Mouse (Mus musculus) kidney, embryonic 16.5 days (tissue): ENCODE results near the gene Commd2. TPM values are rescaled to one million over a fixed set of nuclear protein-coding genes. Genes with fewer than 3 reads are reported as not detected.
A peak's percentile ranks its signal among the peaks of the same experiment; 100 is the strongest.

Experiments
- ATAC-seq: fragments of 200-750 bp; cut with Nextera tagmentation; 2 replicates; pipeline ENCODE4 v1.8.0; 2017; ENCODE audit warnings: moderate TSS enrichment; ENCODE audit not compliant: low FRiP score, low TSS enrichment
- H3K27ac ChIP-seq: fragments of 300-500 bp; sonication (generic); 2 replicates; pipeline ENCODE4 v1.5.1; 2014; ENCODE audit warnings: low read length
- H3K27me3 ChIP-seq: fragments of 300-500 bp; sonication (generic); 2 replicates; pipeline ENCODE4 v1.6.1; 2014; ENCODE audit warnings: low read length, control low read depth, mixed read lengths; ENCODE audit not compliant: insufficient read depth
- H3K36me3 ChIP-seq: fragments of 300-500 bp; sonication (generic); 2 replicates; pipeline ENCODE4 v1.6.1; 2014; ENCODE audit warnings: low read length, control low read depth, mixed read lengths; ENCODE audit not compliant: insufficient read depth
- H3K4me1 ChIP-seq: fragments of 300-500 bp; sonication (generic); 2 replicates; pipeline ENCODE4 v1.6.1; 2014; ENCODE audit warnings: low read length, control low read depth, mixed read lengths; ENCODE audit not compliant: insufficient read depth
- H3K4me2 ChIP-seq: fragments of 300-500 bp; sonication (generic); replicated peaks from 2 replicates; pipeline ENCODE4 v1.6.1; 2014; ENCODE audit warnings: low read depth, low read length
- H3K4me3 ChIP-seq: fragments of 300-500 bp; sonication (generic); 2 replicates; pipeline ENCODE4 v1.5.1; 2014; ENCODE audit warnings: mild to moderate bottlenecking, low read length
- H3K9ac ChIP-seq: fragments of 300-500 bp; sonication (generic); replicated peaks from 2 replicates; pipeline ENCODE4 v1.6.1; 2014; ENCODE audit warnings: low read length
- H3K9me3 ChIP-seq: fragments of 300-500 bp; sonication (generic); 2 replicates; pipeline ENCODE4 v1.6.1; 2016; ENCODE audit warnings: low read length, control low read depth
- WGBS: fragments of 180-500 bp; shearing (Covaris S2); extraction: QIAGEN DNeasy Blood & Tissue Kit; methylation state at CpG from one replicate; pipeline ENCODE4 v1.1.7; 2014; 5-methylcytosine and 5-hydroxymethylcytosine counted together
- polyA plus RNA-seq: library from polyadenylated mRNA; unstranded; fragments of >200 nt; fragmentation: Nextera tagmentation; extraction: Ambion mirVana; gene quantifications from 2 replicates; pipeline ENCODE4 v1.2.1, GENCODE M21; 2015

Gene Commd2
- polyA plus RNA-seq, result 64.9 and 65.1 TPM in 2 replicates

GRCm38 (mm10) chr3:57651231-57651864 lies at the start of gene Commd2:
Gene Commd2 (minus strand): TSS chr3:57651715.
- H3K9me3 ChIP-seq, result no peaks in the 10 kb centered on the region
- H3K4me3 ChIP-seq, result peak within 1 kb of the TSS; percentile 88
- H3K36me3 ChIP-seq, result 0 out of 2 replicates have a peak, but pooled peaks cover 5% of the 10 kb centered on the region
- peak within 1 kb of the TSS; percentile 76 for H3K4me2 ChIP-seq
- no peaks in the 10 kb centered on the region for H3K27me3 ChIP-seq
- H3K4me1 ChIP-seq, result peaks cover 6% of the 10 kb centered on the region; the same call in 1 of the 2 replicates
- peak; percentile 98 for ATAC-seq
- under 1% methylated on average over 42 of the region's 42 CpGs for WGBS
- H3K9ac ChIP-seq, result peak within 1 kb of the TSS; percentile 86
- H3K27ac ChIP-seq, result peak within 1 kb of the TSS; percentile 80

- ATAC-seq, result no peak
- Histone ChIP-seq H3K4me1 (no peaks in the 10 kb centered on the region), H3K4me3 (no peak overlapping the region), H3K4me2 (no peak overlapping the region), H3K9ac (no peak overlapping the region), H3K9me3 (no peaks in the 10 kb centered on the region), H3K27me3 (no peaks in the 10 kb centered on the region), H3K27ac (peak overlapping the region; percentile 3; the same call in 1 of the 2 replicates), H3K36me3 (no peaks in the 10 kb centered on the region)
- WGBS, result 90% methylated on average over 9 of the region's 9 CpGs
Measured at GRCm38 (mm10) chr3:57696779-57697178, 45.3 kb upstream of the Commd2 start.

- Histone ChIP-seq H3K27me3 (no peaks in the 10 kb centered on the region), H3K9ac (no peak overlapping the region), H3K9me3 (no peaks in the 10 kb centered on the region), H3K4me3 (no peak overlapping the region), H3K4me2 (no peak overlapping the region), H3K27ac (peak overlapping the region; percentile 3; the same call in 1 of the 2 replicates), H3K4me1 (no peaks in the 10 kb centered on the region), H3K36me3 (no peaks in the 10 kb centered on the region)
- ATAC-seq, result no peak
- 84% methylated on average over 4 of the region's 4 CpGs for WGBS
Measured at GRCm38 (mm10) chr3:57696249-57696648, 44.7 kb upstream of the Commd2 start.

- H3K9ac ChIP-seq, result no peak within 1 kb of the TSS
- H3K27me3 ChIP-seq, result no peaks in the 10 kb centered on the region
- H3K9me3 ChIP-seq, result no peaks in the 10 kb centered on the region
- H3K4me1 ChIP-seq, result no peaks in the 10 kb centered on the region
- no peak within 1 kb of the TSS for H3K4me3 ChIP-seq
- no peak for ATAC-seq
- no peak within 1 kb of the TSS for H3K27ac ChIP-seq
- 78% methylated on average over 2 of the region's 2 CpGs for WGBS
- no peaks in the 10 kb centered on the region for H3K36me3 ChIP-seq
- no peak within 1 kb of the TSS for H3K4me2 ChIP-seq
Measured at GRCm38 (mm10) chr3:57692719-57693118, 41.2 kb upstream of the Commd2 start, which contains the start of gene Ankub1. Gene Ankub1 (minus strand): TSS chr3:57692799.

GRCm38 (mm10) chr3:57691772-57692171 lies 40.3 kb upstream of the Commd2 start:
- 87% methylated on average over 4 of the region's 4 CpGs for WGBS
- H3K36me3 ChIP-seq, result no peaks in the 10 kb centered on the region
- H3K4me3 ChIP-seq, result no peak overlapping the region
- H3K4me2 ChIP-seq, result no peak overlapping the region
- H3K27me3 ChIP-seq, result no peaks in the 10 kb centered on the region
- no peak overlapping the region for H3K27ac ChIP-seq
- no peaks in the 10 kb centered on the region for H3K4me1 ChIP-seq
- H3K9ac ChIP-seq, result no peak overlapping the region
- ATAC-seq, result no peak
- H3K9me3 ChIP-seq, result no peaks in the 10 kb centered on the region

GRCm38 (mm10) chr3:57677786-57678185 lies 26.3 kb upstream of the Commd2 start:
- ATAC-seq, result no peak
- no peaks in the 10 kb centered on the region for H3K27me3 ChIP-seq
- H3K9ac ChIP-seq, result no peak overlapping the region
- no peak overlapping the region for H3K4me2 ChIP-seq
- H3K9me3 ChIP-seq, result no peaks in the 10 kb centered on the region
- H3K4me3 ChIP-seq, result no peak overlapping the region
- H3K4me1 ChIP-seq, result no peaks in the 10 kb centered on the region
- H3K27ac ChIP-seq, result no peak overlapping the region
- no peaks in the 10 kb centered on the region for H3K36me3 ChIP-seq

- Histone ChIP-seq H3K36me3 (no peaks in the 10 kb centered on the region), H3K4me1 (no peaks in the 10 kb centered on the region), H3K27me3 (no peaks in the 10 kb centered on the region), H3K9me3 (no peaks in the 10 kb centered on the region), H3K27ac (no peak overlapping the region), H3K9ac (no peak overlapping the region), H3K4me3 (no peak overlapping the region), H3K4me2 (no peak overlapping the region)
- ATAC-seq, result no peak
- WGBS, result 90% methylated on average over 2 of the region's 2 CpGs
Measured at GRCm38 (mm10) chr3:57674075-57674474, 22.6 kb upstream of the Commd2 start.

- no peaks in the 10 kb centered on the region for H3K4me1 ChIP-seq
- H3K4me3 ChIP-seq, result no peak overlapping the region
- H3K36me3 ChIP-seq, result no peaks in the 10 kb centered on the region
- no peak for ATAC-seq
- WGBS, result 91% methylated on average over 4 of the region's 4 CpGs
- no peak overlapping the region for H3K27ac ChIP-seq
- no peaks in the 10 kb centered on the region for H3K9me3 ChIP-seq
- no peak overlapping the region for H3K9ac ChIP-seq
- no peaks in the 10 kb centered on the region for H3K27me3 ChIP-seq
- no peak overlapping the region for H3K4me2 ChIP-seq
Measured at GRCm38 (mm10) chr3:57673586-57673985, 22.1 kb upstream of the Commd2 start.

- Histone ChIP-seq H3K4me2 (peak overlapping the region; percentile 49), H3K27ac (no peak overlapping the region), H3K4me3 (peak overlapping the region; percentile 32), H3K9ac (peak overlapping the region; percentile 31; the same call in 1 of the 2 replicates), H3K27me3 (no peaks in the 10 kb centered on the region), H3K36me3 (no peaks in the 10 kb centered on the region), H3K9me3 (no peaks in the 10 kb centered on the region), H3K4me1 (0 out of 2 replicates have a peak, but pooled peaks cover 3% of the 10 kb centered on the region)
- peak; percentile 75 for ATAC-seq
- WGBS, result 28% methylated on average over 14 of the region's 14 CpGs
Measured at GRCm38 (mm10) chr3:57667054-57667723, 15.7 kb upstream of the Commd2 start.

- Histone ChIP-seq H3K27me3 (no peaks in the 10 kb centered on the region), H3K4me1 (0 out of 2 replicates have a peak, but pooled peaks cover 3% of the 10 kb centered on the region), H3K9me3 (no peaks in the 10 kb centered on the region), H3K36me3 (no peaks in the 10 kb centered on the region), H3K9ac (no peak overlapping the region), H3K27ac (no peak overlapping the region), H3K4me3 (no peak overlapping the region), H3K4me2 (no peak overlapping the region)
- no peak for ATAC-seq
- WGBS, result 80% methylated on average over 5 of the region's 5 CpGs
Measured at GRCm38 (mm10) chr3:57665880-57666279, 14.4 kb upstream of the Commd2 start.
